Mouse (Mus musculus) embryonic fibroblast, embryonic 13.5 days (primary cell): ENCODE data around the gene Ptch2. TPM values are rescaled to one million over a fixed set of nuclear protein-coding genes. Genes with fewer than 3 reads are reported as not detected.
A peak's percentile ranks its signal among the peaks of the same experiment; 100 is the strongest.

ENCODE experiments used
- H3K27ac ChIP-seq: 2 replicates; pipeline ENCODE4 v1.5.1; 2012; ENCODE audit warnings: low read length, control low read depth, inconsistent platforms; ENCODE audit not compliant: insufficient read depth
- H3K4me1 ChIP-seq: 2 replicates; pipeline ENCODE4 v1.6.1; 2011; ENCODE audit warnings: low read length; ENCODE audit not compliant: control insufficient read depth, insufficient read depth
- H3K4me3 ChIP-seq: 2 replicates; pipeline ENCODE4 v1.5.1; 2011; ENCODE audit warnings: mild to moderate bottlenecking, control low read depth, low read length; ENCODE audit not compliant: insufficient read depth
- CTCF ChIP-seq: IDR thresholded peaks from 2 replicates; pipeline ENCODE4 v1.5.1; 2011; ENCODE audit warnings: mild to moderate bottlenecking, control low read depth, low read length, moderate library complexity, borderline replicate concordance; ENCODE audit not compliant: insufficient read depth
- POLR2A ChIP-seq: IDR thresholded peaks from 2 replicates; pipeline ENCODE4 v1.6.1; 2011; ENCODE audit warnings: low read depth, mild to moderate bottlenecking, control low read depth, low read length, moderate library complexity
- polyA plus RNA-seq: library from polyadenylated mRNA; stranded (reverse); fragments of >200 nt; gene quantifications from 2 replicates; pipeline ENCODE4 v1.2.4, GENCODE M21; 2011; ENCODE audit warnings: low read depth; ENCODE audit not compliant: missing spikeins, insufficient read length

Gene Ptch2
- polyA plus RNA-seq, 1 experiment: not detected

GRCm38 (mm10) chr4:117136034-117136433 lies 40.2 kb downstream of the Ptch2 start:
- no peak overlapping the region for H3K27ac ChIP-seq
- TF ChIP-seq CTCF (no peak), POLR2A (no peak)
- no peak overlapping the region for H3K4me3 ChIP-seq
- peaks cover 12% of the 10 kb centered on the region for H3K4me1 ChIP-seq

- H3K27ac ChIP-seq: no peak overlapping the region
- no peak overlapping the region for H3K4me3 ChIP-seq
- TF ChIP-seq POLR2A (no peak), CTCF (no peak)
- H3K4me1 ChIP-seq: no peaks in the 10 kb centered on the region
Measured at GRCm38 (mm10) chr4:117138295-117139216, 42.7 kb downstream of the Ptch2 start.

GRCm38 (mm10) chr4:117139217-117139612 lies 43.3 kb downstream of the Ptch2 start:
- H3K4me1 ChIP-seq: no peaks in the 10 kb centered on the region
- H3K27ac ChIP-seq: no peak overlapping the region
- no peak for TF ChIP-seq POLR2A
- TF ChIP-seq CTCF: peak; percentile 55; the same call in 1 of the 2 replicates
- H3K4me3 ChIP-seq: no peak overlapping the region

GRCm38 (mm10) chr4:117140613-117141012 lies 44.7 kb downstream of the Ptch2 start:
- TF ChIP-seq CTCF (no peak), POLR2A (no peak)
- no peak overlapping the region for H3K27ac ChIP-seq
- H3K4me3 ChIP-seq: no peak overlapping the region
- no peaks in the 10 kb centered on the region for H3K4me1 ChIP-seq

- Histone ChIP-seq H3K4me3 (no peak overlapping the region), H3K4me1 (no peaks in the 10 kb centered on the region), H3K27ac (no peak overlapping the region)
- TF ChIP-seq POLR2A: no peak
- no peak for TF ChIP-seq CTCF
Measured at GRCm38 (mm10) chr4:117143023-117143422, 47.1 kb downstream of the Ptch2 start.

- no peaks in the 10 kb centered on the region for H3K4me1 ChIP-seq
- TF ChIP-seq POLR2A (no peak), CTCF (no peak)
Measured at GRCm38 (mm10) chr4:117145248-117145647, 49.4 kb downstream of the Ptch2 start.

GRCm38 (mm10) chr4:117146176-117146575 lies 50.3 kb downstream of the Ptch2 start:
- Histone ChIP-seq H3K4me1 (no peaks in the 10 kb centered on the region), H3K27ac (no peak overlapping the region), H3K4me3 (no peak overlapping the region)
- TF ChIP-seq POLR2A (no peak), CTCF (peak; percentile 34; the same call in 1 of the 2 replicates)

More at GRCm38 (mm10) chr4:117145248-117145647, 49.4 kb downstream of the Ptch2 start:
- Histone ChIP-seq H3K4me3 (no peak overlapping the region), H3K27ac (no peak overlapping the region)

- H3K4me1 ChIP-seq: peaks cover 6% of the 10 kb centered on the region
- no peak overlapping the region for H3K4me3 ChIP-seq
- TF ChIP-seq POLR2A (no peak; the same call in 1 of the 2 replicates), CTCF (no peak)
- H3K27ac ChIP-seq: no peak overlapping the region
Measured at GRCm38 (mm10) chr4:117148047-117148713, 52.3 kb downstream of the Ptch2 start.

- no peak overlapping the region for H3K4me3 ChIP-seq
- peaks cover 11% of the 10 kb centered on the region for H3K4me1 ChIP-seq
- TF ChIP-seq POLR2A: no peak
- TF ChIP-seq CTCF: no peak
- no peak overlapping the region for H3K27ac ChIP-seq
Measured at GRCm38 (mm10) chr4:117148815-117149214, 52.9 kb downstream of the Ptch2 start.
